Mouse (Mus musculus) liver, adult 2 months (tissue): ENCODE measurements at regions not wholly inside any gene's neighbourhood (a gene's known extent, or its start where the extent isn't known, plus 50 kb on each side); places are given as distances from the start of the nearest gene placed in this dataset.

Source experiments
- DNase-seq: peaks from one replicate; pipeline ENCODE4 v3.0.0-alpha.2; 2011; ENCODE audit warnings: low read depth, low spot score; ENCODE audit errors: extremely low read depth
- H3K27ac ChIP-seq: fragments of 200-500 bp; replicated peaks from 2 replicates; pipeline ENCODE4 v1.5.1; 2012; ENCODE audit warnings: low read depth, mild to moderate bottlenecking, control low read depth, inconsistent platforms, low read length; ENCODE audit not compliant: insufficient read depth
- H3K27me3 ChIP-seq: fragments of 200-500 bp; 2 replicates; pipeline ENCODE4 v1.6.1; 2012; ENCODE audit warnings: mild to moderate bottlenecking, moderate library complexity, low read length, inconsistent platforms; ENCODE audit not compliant: control insufficient read depth, insufficient read depth
- H3K36me3 ChIP-seq: fragments of 200-500 bp; 2 replicates; pipeline ENCODE4 v1.6.1; 2012; ENCODE audit warnings: low read length, inconsistent platforms; ENCODE audit not compliant: control insufficient read depth, insufficient read depth
- H3K4me1 ChIP-seq: fragments of 200-500 bp; 2 replicates; pipeline ENCODE4 v1.6.1; 2011; ENCODE audit warnings: low read length; ENCODE audit not compliant: control insufficient read depth, insufficient read depth
- H3K4me3 ChIP-seq: fragments of 200-500 bp; 2 replicates; pipeline ENCODE4 v1.5.1; 2011; ENCODE audit warnings: low read depth, mild to moderate bottlenecking, control low read depth, low read length, moderate library complexity; ENCODE audit not compliant: insufficient read depth
- H3K79me2 ChIP-seq: fragments of 200-500 bp; 2 replicates; pipeline ENCODE4 v1.6.1; 2012; ENCODE audit warnings: inconsistent platforms, mild to moderate bottlenecking, low read length, moderate library complexity; ENCODE audit not compliant: control insufficient read depth, insufficient read depth
- H3K9ac ChIP-seq: fragments of 200-500 bp; 2 replicates; pipeline ENCODE4 v1.6.1; 2012; ENCODE audit warnings: low read depth, mild to moderate bottlenecking, control low read depth, inconsistent platforms, low read length
- CTCF ChIP-seq: fragments of 200-500 bp; IDR thresholded peaks from 2 replicates; pipeline ENCODE4 v1.5.1; 2011; ENCODE audit warnings: low read depth, low read length, control low read depth
- POLR2A ChIP-seq: fragments of 200-500 bp; IDR thresholded peaks from 2 replicates; pipeline ENCODE4 v1.6.1; 2011; ENCODE audit warnings: low read length, control low read depth; ENCODE audit not compliant: insufficient read depth; ENCODE audit errors: extremely low read depth
- WGBS: fragments of 180-500 bp; shearing (Covaris S2); methylation state at CpG from one replicate; pipeline ENCODE4 v1.1.7; 2018; 5-methylcytosine and 5-hydroxymethylcytosine counted together

- no peak overlapping the region for H3K27ac ChIP-seq
- no peaks in the 10 kb centered on the region for H3K36me3 ChIP-seq
- TF ChIP-seq CTCF (no peak), POLR2A (no peak)
- H3K79me2 ChIP-seq = no peaks in the 10 kb centered on the region
- WGBS = 90% methylated on average over 12 of the region's 12 CpGs
- no peak for DNase-seq
- no peak overlapping the region for H3K9ac ChIP-seq
- no peaks in the 10 kb centered on the region for H3K4me1 ChIP-seq
- H3K27me3 ChIP-seq = no peaks in the 10 kb centered on the region
- no peak overlapping the region for H3K4me3 ChIP-seq
Measured at GRCm38 (mm10) chr14:103417110-103418061, 70.8 kb upstream of the Mycbp2 start.

- Histone ChIP-seq H3K27me3 (no peaks in the 10 kb centered on the region), H3K4me3 (no peak overlapping the region), H3K27ac (no peak overlapping the region), H3K36me3 (no peaks in the 10 kb centered on the region), H3K4me1 (peaks cover 2% of the 10 kb centered on the region; the same call in 1 of the 2 replicates), H3K9ac (no peak overlapping the region), H3K79me2 (no peaks in the 10 kb centered on the region)
- 26% methylated on average over 2 of the region's 2 CpGs for WGBS
- peak; percentile 53 for DNase-seq
- no peak for TF ChIP-seq CTCF
- no peak for TF ChIP-seq POLR2A
Measured at GRCm38 (mm10) chr14:103404611-103405010, 58.0 kb upstream of the Mycbp2 start.

GRCm38 (mm10) chr14:103403054-103403453 is 56.4 kb upstream of the Mycbp2 start:
- Histone ChIP-seq H3K36me3 (no peaks in the 10 kb centered on the region), H3K4me3 (no peak overlapping the region), H3K4me1 (peaks cover 2% of the 10 kb centered on the region; the same call in 1 of the 2 replicates), H3K27me3 (no peaks in the 10 kb centered on the region), H3K9ac (no peak overlapping the region), H3K79me2 (no peaks in the 10 kb centered on the region), H3K27ac (no peak overlapping the region)
- TF ChIP-seq CTCF (no peak), POLR2A (no peak)
- WGBS = 45% methylated on average over 3 of the region's 3 CpGs
- DNase-seq = peak; percentile 19

GRCm38 (mm10) chr14:103401983-103402382 is 55.4 kb upstream of the Mycbp2 start:
- 82% methylated on average over 2 of the region's 2 CpGs for WGBS
- Histone ChIP-seq H3K9ac (no peak overlapping the region), H3K4me3 (no peak overlapping the region), H3K4me1 (peaks cover 2% of the 10 kb centered on the region; the same call in 1 of the 2 replicates), H3K36me3 (no peaks in the 10 kb centered on the region), H3K27ac (no peak overlapping the region), H3K27me3 (no peaks in the 10 kb centered on the region), H3K79me2 (no peaks in the 10 kb centered on the region)
- DNase-seq = no peak
- TF ChIP-seq POLR2A (no peak), CTCF (no peak)

- Histone ChIP-seq H3K79me2 (no peaks in the 10 kb centered on the region), H3K9ac (no peak overlapping the region), H3K4me3 (no peak overlapping the region), H3K36me3 (no peaks in the 10 kb centered on the region), H3K4me1 (peaks cover 2% of the 10 kb centered on the region; the same call in 1 of the 2 replicates), H3K27ac (no peak overlapping the region), H3K27me3 (no peaks in the 10 kb centered on the region)
- DNase-seq = no peak
- WGBS = 85% methylated on average over 2 of the region's 2 CpGs
- TF ChIP-seq POLR2A (no peak), CTCF (no peak)
Measured at GRCm38 (mm10) chr14:103401280-103401679, 54.7 kb upstream of the Mycbp2 start.

GRCm38 (mm10) chr14:103398401-103398800 is 51.8 kb upstream of the Mycbp2 start:
- H3K9ac ChIP-seq = no peak overlapping the region
- no peak overlapping the region for H3K27ac ChIP-seq
- no peaks in the 10 kb centered on the region for H3K27me3 ChIP-seq
- no peaks in the 10 kb centered on the region for H3K4me1 ChIP-seq
- H3K4me3 ChIP-seq = no peak overlapping the region
- no peaks in the 10 kb centered on the region for H3K79me2 ChIP-seq
- DNase-seq = no peak
- TF ChIP-seq POLR2A (no peak), CTCF (no peak)
- H3K36me3 ChIP-seq = no peaks in the 10 kb centered on the region
- 88% methylated on average over 1 of the region's 1 CpGs for WGBS
